Mouse (Mus musculus) T-cell, adult 2 months (primary cell): Measurements from ENCODE around the gene Zdhhc6.

Experiments used
- DNase-seq: peaks from one replicate; pipeline ENCODE4 v3.0.0; 2022; ENCODE audit warnings: low spot score

Gene Zdhhc6

GRCm38 (mm10) chr19:55300525-55300924, 15.3 kb downstream of the Zdhhc6 start:
- no peak for DNase-seq

DNA sequence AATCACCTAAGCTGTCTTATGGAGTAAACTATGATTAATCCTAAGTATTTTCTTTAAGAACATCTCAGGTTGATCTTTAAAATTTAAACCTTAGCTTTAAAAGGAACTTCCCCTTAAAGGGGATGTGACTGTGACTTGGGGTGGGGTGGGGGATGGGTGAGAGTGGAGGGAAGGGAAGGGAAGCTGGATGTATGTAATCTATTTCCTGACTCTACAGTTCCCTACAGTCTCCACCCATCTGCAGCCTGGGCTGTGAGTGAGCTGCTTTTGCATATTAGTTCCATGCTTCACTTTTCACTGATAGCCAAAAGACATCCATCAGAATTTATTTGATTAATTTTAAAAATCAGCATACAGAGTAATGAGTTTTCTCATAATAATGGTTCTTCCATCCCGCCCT, 16.5 kb downstream of the Zdhhc6 start:
- no peak for DNase-seq

DNA sequence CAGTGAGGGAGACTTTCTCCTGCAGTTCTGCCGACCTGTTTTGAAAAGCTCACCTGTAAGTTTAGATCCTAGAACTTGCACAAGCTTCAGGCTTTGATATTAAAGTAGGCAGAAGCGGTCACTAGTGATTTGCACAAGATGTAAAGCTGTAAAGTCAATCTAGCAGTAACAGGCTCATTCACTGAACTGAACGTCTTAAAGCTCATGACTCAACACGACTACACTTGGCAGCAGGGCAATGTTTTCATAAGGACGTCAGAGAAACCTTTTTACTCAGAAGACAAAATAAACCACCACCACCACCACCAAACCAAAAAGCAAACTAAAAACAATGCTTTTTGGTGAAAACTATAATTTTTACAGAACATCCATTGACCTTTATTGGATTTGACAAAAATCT, 17.9 kb downstream of the Zdhhc6 start:
- DNase-seq, result no peak

GRCm38 (mm10) chr19:55297489-55297888, 18.3 kb downstream of the Zdhhc6 start:
- no peak for DNase-seq

- DNase-seq, result no peak
Measured at GRCm38 (mm10) chr19:55296301-55296700, 19.5 kb downstream of the Zdhhc6 start.

- no peak for DNase-seq
Measured at GRCm38 (mm10) chr19:55295556-55295955, 20.3 kb downstream of the Zdhhc6 start.

- DNase-seq, result no peak
Measured at GRCm38 (mm10) chr19:55295075-55295474, 20.8 kb downstream of the Zdhhc6 start.

DNA sequence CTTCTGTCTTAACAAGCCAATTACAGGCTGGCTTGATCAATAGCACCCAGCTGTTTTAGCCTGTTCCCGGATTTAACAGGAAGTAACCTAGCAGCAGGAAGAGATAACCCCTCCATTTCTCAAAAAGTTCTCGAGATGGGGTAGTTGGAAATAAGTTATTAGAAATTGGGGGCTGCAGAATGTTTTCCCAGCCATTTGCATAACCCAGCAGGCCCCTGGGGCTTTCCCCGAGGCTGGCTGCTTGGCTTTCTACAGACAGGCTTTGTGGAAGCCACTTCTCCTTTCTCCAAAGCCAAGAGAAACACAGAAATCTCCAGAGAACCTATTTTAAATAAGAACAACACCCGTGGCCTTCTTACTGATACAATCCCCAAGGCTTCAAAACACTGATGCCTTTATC, 22.7 kb downstream of the Zdhhc6 start:
- no peak for DNase-seq

DNA sequence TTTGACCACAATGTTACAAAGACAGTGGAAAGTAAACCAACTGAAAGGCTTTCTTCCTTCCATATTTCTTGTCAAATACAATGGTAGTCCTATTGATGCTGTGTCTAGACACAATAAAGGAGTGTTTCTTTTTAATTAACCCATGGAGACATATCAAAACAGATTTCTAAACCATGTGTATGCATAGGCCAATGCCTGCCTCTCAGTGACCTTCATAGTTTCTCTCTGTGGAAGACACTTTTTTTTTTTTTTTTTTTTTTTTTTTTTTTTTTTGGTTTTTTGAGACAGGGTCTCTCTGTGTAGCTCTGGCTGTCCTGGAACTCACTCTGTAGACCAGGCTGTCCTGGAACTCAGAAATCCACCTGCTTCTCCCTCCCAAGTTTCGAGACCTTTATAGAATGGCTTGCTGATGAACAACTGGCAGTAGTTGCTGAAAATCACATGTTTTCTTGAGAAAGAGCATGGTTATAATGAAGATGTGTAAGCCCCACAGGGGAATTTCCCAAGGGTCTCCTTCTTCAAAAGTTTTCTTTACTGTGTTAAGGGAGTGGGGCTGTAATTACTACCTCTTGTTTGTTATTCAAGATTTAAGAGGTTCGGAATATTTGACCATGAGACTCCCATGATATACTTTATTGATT, 23.5 kb downstream of the Zdhhc6 start:
- DNase-seq, result no peak

GRCm38 (mm10) chr19:55290621-55291270, 25.1 kb downstream of the Zdhhc6 start:
- no peak for DNase-seq

DNA sequence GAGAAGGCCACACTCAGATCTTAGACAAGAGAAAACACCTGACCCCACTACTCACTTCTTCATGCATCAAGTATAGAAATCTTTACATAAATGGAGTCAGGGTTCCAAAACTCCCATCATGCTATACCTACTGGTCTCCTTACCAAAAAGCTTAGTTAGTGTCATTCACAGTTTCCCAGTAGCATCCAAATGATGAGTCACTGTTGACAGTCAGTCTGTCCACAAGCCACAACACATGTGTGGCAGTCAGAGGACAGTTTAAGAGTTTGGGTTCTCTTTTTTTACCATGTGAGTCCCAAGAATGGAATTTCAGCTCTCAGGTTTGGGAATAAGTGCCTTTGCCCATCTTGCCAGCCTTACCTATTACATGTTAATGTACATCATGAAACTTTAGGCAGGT, 26.9 kb downstream of the Zdhhc6 start:
- DNase-seq, result no peak

DNA sequence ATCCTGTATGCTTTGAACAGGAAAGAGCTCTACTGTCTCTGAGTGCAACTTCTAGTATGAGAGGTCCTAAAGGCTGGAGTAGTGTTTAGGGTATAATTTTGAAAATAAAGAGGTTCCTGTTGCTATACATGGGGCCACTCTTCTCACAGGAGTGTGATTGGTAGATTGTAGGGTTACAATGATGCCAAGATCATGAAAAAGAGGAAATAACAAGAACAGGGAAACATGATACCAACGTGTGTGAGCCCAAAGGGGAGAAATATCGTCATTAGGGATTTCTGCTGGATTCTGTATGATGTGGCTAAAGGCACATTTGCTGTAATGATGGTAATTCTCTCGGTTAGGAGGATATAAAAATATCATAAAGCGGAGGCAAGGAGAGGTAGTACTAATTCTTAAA, 29.8 kb downstream of the Zdhhc6 start:
- DNase-seq, result no peak

DNA sequence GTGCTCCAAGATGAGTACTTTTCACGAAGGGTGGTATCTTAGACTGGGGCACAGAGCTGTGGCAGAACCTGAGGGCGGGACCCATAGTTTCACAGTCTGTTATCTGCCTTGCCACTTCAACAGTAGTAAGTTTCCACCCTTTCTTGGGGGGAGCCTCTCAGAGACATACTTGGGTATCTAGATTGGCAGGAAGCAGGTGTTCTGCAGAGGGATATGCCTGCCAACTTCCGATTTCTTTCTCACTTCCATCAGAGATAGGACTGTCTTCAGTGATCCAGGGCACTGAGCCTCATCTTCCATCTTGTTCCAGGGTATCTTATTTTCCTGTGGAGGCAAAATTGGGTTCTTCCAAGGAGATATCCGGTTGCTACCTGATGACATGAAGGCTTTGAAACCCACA, 31.7 kb downstream of the Zdhhc6 start:
- no peak for DNase-seq

DNA sequence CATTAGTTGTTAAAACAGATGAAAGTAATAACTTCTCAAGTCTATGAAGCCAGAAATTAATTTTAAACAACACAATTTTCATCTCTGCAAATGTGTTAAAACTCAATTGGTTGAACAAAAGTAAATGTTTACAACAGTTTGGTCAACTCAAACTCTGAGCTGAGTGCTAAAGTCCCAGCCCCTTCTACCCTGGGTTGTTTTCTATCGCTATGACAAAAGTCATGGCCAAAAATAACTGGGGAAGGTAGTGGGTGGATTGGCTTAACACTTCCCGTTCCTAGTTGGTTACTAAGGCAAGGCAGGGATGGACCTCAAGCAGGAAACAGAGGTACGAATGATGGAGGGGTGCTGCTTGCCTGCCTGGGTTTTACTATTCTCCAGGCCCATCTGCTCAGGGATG, 39.1 kb downstream of the Zdhhc6 start:
- DNase-seq, result no peak

- no peak for DNase-seq
Measured at GRCm38 (mm10) chr19:55276100-55276499, 39.7 kb downstream of the Zdhhc6 start.

GRCm38 (mm10) chr19:55273340-55273739, 42.5 kb downstream of the Zdhhc6 start:
- DNase-seq, result no peak

GRCm38 (mm10) chr19:55271448-55271847, 44.4 kb downstream of the Zdhhc6 start:
- no peak for DNase-seq

GRCm38 (mm10) chr19:55269051-55269450, 46.8 kb downstream of the Zdhhc6 start:
- DNase-seq, result no peak

- DNase-seq, result no peak
Measured at GRCm38 (mm10) chr19:55268150-55268549, 47.7 kb downstream of the Zdhhc6 start.

- DNase-seq, result no peak
Measured at GRCm38 (mm10) chr19:55266786-55267185, 49.0 kb downstream of the Zdhhc6 start.

GRCm38 (mm10) chr19:55265269-55265668, 50.6 kb downstream of the Zdhhc6 start:
- no peak for DNase-seq

DNA sequence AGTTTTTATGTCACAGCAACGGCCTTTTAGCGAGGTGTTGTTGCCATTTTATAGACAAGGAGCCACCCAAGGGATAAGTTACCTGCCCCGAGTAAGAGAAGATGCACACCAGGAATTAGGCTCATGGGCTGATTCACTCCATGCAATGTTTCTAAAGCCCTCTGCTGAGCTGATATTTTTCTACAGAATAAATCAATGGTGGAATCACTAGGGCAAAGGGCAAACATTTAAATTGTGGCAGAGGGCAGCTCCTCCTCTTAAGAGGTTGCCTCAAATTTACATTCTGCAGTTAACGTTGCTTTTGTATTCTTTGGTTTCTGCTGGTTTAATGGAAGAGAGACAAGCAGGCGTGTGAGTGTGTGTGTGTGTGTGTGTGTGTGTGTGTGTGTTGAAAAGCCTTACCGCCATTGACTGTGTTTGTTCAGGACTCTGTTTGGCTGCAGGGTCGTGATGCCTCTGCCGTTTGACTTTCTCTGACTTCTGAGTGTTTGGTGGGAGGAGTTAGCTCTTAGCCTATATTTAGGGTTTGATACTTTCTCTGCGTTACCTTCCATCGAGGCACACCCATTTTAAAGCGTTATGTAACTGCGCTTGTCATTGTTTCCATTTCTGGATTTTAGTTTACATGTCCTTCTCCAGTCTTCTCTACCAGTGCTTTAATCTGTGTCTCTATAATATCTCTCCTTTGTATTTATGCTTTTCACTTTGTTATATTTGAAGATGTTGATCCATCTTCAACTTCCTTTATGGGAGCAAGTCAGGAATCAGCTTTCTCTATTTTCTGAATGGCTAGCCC, 55.2 kb downstream of the Zdhhc6 start:
- no peak for DNase-seq

- no peak for DNase-seq
Measured at GRCm38 (mm10) chr19:55258514-55258913, 57.3 kb downstream of the Zdhhc6 start.
